Mouse (Mus musculus) ES-Bruce4 (cell line): ENCODE data around the gene Trappc12.

Experiments
- CTCF ChIP-seq: IDR thresholded peaks from one replicate; pipeline ENCODE4 v1.8.1; 2011; ENCODE audit warnings: low read depth, low read length
- POLR2A ChIP-seq: IDR thresholded peaks from one replicate; pipeline ENCODE4 v1.8.1; 2011; ENCODE audit warnings: low read length; ENCODE audit not compliant: insufficient read depth

GRCm38 (mm10) chr12:28675121-28675924, 74.9 kb downstream of the Trappc12 start, which contains the start of gene Adi1:
- TF ChIP-seq POLR2A (peak; percentile 32), CTCF (no peak)
